Mouse (Mus musculus): ENCODE measurements around the gene Gsc2.
"Not testable (repeated sequence)": the region's sequence is repeated elsewhere in the genome, so short reads cannot be mapped to it uniquely, and the experiment has no call there.

The Gsc2 gene

DNA sequence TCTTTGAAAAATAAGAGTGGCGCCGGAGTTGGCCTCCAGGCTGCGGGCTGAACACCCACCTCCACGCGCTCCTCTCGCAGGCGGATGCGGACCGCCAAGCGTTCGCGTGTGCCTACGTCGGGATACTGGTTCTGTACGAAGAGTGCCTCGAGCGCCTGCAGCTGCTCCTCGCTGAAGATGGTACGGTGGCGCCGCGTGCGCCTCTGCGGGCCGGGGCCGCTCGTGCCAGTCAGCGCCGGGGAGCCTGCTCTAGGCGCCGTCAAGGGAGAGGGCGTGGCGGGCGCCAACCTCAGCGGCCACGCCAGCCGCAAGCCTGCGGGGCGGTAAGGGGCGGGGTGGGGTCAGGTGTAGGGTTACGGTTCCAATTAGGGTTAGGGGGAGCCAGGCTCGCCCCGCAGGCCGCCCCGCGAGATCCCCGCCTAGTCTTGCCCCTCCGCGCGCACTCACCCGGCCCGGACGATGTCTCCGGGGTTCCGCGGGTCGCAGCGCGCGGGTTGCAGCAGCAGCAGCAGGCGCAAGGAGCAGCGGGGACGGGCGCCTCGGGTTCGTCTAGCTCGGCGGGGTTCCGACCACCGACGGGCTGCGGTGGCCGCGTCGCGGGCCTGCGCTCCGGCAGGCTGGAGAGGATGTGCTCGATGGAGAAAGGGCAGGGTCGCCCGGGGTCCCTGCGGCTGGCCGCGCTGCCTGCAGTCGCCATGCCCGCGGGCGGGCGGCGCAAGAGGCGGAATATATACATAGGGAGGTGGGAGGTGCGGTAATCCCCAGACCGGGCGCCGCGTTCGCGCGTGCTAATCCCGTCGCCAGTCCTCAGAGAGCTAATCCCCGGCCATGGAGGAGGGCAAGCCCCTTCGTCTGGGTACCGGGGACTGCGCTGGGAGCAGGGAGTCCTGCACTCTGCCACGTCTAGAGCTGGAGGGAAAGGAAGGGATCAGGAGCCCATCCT lies at the start of gene Gsc2:
TSS of gene Gsc2 (minus strand) at position 753 of the 943 bp plus-strand sequence.
- no peak for DNase-seq

DNA sequence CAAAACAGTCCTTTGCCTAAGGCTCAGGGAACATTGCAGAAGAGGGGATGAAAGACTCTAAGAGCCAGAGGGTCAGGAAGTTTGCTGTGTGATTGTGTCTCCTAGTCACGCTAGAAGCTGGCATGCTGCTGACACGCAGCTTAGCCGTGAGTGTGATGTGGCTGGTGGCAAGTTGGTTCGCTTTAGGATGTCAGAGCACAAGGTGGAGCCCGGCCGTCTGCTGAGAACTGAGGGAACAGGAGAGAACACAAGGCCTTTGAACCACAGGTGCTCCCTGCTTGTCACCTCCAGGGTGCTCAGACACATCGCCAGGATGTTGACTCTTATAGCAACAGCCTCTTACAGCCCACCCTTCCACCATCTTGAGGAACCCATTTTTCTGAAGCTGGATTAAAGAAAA lies 47.2 kb upstream of the Gsc2 start:
- DNase-seq: no peak

DNA sequence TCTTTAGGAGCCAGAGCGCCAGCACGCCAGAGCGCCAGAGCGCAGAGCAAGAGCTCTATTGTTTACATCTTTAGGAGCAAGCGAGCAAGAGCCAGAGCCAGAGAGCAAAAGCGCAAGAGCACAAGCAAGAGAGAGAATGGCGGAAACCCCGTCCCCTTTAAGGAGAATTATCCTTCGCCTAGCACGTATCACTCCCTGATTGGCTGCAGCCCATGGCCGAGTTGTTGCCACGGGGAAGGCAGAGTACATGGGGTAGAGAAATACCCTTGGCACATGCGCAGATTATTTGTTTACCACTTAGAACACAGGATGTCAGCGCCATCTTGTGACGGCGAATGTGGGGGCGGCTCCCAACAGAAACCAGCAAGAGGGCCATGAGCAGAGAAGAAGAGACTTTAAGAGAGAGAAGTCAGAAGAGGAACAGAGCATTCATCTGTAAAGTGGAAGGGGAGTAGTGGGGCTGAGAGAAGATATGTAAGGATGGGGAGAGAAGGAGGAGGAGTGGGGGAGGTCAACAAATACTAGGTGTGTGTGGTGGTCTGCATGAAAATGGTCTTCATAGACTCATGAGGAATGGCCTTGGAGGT lies 41.3 kb upstream of the Gsc2 start:
- not testable (repeated sequence) for DNase-seq

DNA sequence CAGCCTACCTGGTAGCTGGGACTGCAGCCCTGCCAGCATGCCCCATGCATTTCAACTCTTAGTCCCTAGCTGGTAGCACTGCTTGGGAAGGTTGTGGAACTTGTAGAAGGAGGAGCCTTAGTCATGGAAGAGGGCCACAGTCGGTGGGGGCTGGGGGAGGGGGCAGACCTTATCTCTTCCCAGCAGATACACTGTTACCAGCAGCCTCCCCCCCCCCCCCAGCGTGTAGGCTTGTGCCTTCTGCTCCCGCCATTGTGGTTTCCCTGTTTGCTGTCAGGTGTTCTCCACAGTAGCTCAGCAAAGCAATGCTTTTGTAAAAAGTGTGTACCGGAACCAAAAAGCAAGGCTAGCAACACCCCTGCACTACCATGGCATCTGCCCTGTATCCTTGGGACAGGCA lies 36.8 kb upstream of the Gsc2 start:
- DNase-seq: no peak

DNA sequence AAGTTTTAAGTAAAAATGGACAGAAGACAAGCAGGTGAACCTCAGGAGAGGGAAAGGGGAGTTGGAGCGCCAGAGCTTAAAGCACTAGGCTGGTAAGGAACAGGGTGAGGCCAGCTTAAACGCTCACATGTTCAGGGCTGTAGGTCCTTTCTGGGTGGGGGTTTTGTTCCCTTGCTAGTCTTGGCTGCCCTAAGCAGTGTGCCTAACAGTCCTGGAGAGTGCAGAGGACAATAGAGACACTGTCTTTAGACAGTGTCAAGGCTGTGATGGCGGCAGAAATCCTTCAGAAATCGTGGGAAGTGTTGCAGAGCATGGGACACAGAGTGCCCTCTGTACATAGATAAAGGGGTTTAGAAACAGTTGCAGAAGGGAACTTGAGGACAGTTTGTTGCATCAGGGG lies 35.2 kb upstream of the Gsc2 start:
- DNase-seq: no peak

DNA sequence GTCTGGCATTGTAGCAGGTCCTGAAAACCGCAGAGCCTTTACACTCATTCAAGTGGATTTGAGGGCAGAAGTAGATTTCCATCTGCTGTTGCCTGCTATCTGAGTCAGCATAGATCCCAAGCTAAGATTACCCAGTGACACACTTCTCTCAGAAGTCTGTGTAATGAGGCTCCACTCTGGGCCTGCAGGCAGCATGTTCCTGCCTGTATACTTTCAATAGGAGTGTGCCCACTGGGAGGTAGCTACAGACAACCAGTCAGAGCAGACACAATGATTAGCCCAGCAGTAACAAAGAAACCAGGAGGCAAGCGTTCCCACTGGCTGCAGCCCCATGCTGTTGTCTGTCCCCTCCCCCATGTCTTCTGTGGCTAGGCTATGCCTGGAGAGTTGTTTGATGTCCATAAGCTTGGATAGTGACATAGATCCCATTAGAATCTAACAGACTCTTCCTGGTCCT lies 34.6 kb upstream of the Gsc2 start:
- no peak for DNase-seq

DNA sequence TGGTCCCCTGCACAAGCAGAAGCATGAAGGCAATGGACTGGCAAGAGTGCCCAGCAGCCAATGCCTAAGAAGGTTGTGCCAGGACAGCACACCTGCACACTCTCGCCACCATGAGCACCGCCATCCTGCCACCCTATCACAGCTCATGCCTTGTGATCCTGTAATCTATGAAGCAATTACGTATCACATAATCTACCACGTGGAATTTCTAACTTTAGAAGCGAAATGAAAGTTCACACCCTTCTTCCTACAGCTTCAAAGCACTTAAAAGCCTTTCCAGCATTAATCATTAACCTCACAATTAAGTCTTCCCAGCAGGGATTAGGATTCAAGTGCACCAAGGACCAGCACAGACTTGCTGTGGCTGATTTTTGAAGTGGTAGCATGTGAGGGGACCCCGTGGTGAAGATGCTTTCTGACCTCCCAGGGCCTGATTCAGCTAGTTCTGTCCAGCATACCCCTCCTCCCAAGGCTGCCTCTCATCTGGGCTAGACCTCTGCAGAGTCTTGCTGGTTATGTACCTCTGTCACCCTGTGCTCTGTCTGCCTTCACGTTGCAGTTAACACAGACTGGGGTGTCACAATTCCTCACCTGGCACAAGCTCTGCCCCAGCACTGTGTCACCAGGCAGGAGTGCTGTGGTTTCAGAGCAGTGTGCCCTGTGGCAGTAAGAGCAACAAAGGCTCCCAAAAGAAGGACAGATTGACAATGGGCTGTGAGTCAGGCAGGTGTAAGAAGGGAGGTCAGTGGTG lies 30.4 kb upstream of the Gsc2 start:
- DNase-seq: peak; percentile 28 to 56

DNA sequence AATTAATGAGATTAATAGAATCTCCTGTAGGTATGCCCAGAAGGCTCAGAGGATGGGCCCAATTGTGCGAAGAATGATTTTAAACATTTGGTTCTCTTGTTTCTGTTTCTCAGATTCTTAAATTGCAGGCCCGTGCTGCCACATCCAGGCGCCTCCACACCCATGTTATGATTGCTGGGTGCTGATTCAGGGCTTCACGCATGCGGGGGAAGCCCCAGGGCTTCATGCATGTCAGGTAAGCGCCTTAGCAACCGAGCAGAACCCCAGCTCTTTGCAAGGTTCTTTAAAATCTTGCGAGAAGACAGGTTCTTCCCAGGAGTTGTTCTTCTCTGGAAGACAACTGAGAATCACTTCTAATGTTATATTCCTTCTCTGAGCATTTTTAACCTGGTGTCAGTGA lies 28.6 kb upstream of the Gsc2 start:
- no peak for DNase-seq

DNA sequence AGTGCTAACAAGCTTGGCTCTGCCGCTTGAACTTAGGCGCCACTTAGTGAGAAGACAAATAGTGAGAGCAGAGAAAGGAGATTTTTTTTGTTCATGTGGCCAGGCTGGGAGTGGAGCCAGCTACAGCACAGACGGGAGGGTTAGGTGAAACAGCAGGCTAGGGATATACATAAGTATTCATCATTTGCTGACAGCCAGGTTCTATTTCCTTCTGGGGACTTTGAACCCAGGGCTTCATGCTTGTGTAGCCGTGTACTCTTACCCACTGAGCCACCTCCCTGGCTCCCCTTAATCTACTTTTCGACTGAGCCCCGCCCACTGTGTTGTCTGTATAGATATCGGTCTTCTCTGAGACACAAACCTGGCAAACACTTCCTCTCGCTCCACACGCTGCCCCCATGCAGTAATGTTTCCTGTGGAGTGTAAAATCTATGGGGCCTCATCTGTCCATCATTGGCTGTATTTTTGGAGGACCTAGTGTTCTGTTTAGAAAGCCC lies 24.4 kb upstream of the Gsc2 start:
- no peak for DNase-seq

DNA sequence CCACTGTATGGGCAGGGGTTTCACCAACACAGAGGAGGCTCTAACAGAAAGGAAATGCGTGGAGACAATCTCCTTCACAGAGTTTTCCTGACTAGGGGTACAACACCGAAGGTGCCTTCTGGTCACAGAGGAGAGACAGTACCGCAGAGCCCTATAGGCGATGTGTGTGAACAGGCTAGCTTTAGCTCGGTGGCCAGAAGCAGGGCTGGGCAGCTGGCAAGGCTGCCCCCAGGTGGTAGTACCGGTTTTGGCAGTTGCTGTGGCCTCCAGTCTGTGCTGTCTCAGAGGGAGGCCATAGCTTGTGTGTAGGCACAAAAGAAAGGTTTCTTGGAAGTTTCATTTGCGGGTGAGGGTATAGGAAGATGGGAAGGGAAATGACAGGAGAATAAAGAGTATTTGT lies 24.0 kb upstream of the Gsc2 start:
- DNase-seq: peak; percentile 60 to 80

DNA sequence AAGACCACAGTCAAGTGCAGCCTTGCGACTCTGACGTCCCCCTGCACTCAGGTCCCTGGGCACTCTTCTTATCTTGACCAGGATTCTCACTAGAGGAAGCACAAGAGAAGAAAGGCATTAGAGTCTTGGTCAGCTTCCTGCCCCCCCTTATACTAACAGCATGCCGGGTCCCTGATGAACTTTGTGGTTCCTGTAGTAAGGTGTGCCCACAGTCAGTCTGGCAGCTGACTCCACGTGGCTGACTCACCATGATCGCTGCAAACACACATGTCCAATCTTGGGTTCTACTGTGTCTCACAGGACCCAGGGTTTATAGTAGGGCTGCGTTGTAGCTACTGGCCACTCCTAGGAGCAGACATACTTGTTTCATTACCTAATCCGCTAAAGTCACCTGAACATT lies 23.3 kb upstream of the Gsc2 start:
- DNase-seq: no peak

DNA sequence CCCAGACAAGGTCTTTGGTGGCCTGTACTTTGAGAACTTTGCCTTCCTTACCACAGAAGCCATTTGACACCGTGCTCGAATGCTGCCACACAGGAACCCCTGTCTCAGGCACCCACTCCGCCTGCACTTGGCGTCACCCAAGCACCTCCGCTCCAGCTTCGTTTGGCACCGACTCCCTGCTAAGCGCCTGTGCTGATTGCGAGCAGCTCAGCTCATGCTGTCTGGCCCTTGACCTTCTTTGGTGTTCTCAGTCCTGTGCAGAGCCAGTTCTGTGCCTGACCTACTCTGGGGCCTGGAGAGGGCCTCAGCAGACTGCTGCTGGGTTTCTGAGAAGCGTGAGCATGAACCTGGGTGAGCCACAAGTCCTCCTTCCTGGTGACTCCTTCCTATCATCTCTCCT lies 21.9 kb upstream of the Gsc2 start:
- DNase-seq: no peak

DNA sequence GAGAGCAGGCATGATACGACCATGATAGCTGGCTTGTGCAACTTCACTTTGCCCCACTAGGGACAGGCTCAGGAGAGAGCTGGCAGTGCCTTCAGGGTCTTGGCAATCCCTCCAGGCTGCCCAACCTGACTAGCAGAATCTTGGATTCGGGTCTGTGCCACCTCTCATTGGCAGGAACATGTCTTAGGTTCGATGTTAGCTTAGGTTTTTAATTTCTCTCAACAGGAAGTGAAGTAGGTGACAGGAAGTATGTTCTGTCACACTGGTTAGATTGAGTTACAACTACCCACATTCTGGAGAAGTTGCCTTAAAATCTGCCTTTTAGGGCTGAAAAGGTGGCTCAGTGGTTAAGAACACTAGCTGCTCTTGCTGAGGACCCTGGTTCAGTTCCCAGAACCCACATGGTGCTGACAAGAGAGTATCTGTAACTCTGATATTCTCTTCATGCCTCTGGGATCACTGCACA lies 19.6 kb upstream of the Gsc2 start:
- DNase-seq: no peak

DNA sequence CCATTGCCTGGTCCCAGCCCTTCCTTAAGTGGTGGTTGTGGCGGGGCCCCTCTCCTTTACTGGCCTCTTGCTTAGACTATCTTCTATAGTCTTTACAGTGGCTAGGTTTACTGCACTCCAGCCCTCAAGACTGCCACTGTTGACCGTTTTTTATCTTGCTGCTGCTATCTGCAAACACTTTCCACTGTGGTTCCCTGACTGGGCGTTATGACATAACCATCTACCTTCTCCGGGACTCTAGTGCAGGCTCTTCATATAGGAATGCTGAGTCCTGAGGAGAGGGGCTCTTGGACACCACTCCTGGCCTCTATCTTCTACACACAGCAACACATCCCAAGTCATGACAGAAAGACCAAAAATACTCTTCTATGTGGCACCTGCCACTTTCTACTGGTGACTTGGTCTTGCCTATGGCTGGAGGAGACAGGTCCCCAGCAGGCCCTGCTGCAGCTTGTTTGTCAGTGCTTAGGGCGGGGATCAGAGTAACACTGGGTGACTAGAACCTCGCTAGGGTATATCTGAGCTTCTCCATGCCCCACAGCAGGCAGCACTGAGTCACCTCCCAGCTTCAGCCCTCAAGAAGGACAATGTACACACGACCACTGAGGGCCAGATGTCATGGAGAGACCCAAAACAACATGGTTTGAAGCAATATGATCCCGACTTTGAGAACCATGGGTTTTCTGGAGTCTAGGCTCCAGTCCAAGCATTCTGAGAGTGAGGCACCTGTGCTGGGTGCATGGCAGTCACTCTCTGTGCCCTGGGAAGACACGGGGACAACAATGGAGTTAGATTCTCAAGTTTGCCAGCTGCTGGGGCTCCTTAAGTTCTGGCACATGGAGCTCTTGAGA lies 19.0 kb upstream of the Gsc2 start:
- DNase-seq: no peak

DNA sequence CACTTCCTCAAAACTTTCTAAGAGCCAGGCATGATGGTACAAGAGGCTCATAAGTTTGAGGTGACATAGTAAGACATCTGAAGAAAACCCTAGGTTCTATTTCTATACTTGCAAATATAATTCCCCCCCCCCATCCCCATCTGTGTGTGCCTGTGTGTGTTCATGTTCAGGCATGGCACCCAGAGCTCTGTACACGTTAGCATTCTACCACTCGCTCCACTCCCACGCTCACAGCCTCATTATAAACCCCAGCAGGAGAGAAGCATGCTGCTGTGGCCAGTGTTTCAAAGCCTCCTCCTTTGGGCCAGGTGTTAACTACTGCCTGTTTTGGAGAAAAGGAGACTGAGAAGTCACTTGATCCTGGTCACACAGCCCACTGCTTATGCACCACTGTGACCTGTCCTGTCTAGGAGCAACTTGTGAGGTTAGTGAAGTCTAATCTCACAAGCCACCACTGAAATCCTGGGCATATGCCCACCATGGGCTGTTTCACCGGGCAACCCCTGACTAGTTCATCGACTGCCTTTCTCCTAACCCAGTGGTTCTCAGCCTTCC lies 17.1 kb upstream of the Gsc2 start:
- DNase-seq: no peak

DNA sequence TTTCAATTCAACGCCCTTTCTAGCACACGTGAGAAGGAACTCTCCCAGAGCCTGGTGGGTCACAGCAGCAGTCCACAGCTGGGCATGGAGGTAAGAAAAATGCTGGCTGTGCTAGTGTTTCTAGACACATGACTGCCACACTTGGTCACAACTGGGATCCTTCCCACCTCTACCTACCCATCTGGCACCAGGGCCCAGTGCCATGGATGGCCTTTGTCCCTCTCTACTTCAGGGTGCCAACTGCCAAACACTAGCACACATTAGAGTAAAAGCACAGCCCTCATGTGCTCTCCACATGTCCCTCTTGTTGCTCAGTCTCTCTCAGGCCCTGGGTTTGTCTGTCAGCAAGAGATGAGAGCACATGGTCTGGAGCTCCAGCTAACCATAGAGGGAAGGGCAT lies 14.8 kb upstream of the Gsc2 start:
- no peak for DNase-seq

DNA sequence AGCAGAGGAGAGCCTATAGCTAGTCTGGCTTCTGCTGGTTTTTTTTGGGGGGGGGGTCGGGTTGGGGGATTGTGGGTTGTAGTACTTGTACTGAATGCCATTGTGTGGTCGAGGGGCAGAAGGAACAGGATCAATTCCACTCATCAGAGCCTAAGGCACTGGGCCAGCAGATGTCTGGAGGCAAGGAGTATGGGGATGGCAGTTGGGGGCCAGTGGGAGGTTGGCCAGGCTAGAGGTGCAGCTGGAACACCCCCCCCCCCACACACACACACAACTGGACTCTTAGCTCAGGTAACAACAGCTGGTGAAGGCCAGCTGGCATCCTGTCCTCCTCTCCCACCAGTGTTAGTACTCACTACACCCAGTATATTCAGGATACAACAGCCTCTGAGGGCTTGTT lies 14.4 kb upstream of the Gsc2 start:
- no peak for DNase-seq

DNA sequence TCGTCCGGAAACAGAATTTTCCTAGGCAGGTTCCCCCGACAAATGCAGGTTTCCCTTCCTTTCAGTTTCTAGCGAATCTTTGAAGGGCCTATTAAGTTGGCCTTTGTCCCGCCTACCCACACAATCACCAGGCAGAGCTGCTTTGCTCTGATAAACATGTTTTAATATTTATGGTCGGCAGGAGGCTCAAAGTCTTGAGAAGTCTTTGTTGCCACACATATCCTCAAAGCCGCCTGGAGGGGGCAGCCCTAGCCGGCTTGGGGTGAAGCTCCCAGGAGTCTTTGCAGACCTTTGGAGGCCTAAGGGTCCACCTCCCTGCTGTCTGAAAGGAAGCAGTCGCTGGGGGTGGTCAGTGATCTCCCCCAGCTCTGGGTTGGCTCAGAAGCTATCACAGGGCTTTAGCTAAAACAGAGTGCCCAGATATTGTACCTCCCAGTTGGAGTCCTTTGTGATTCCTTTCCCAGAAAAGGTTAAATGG lies 13.8 kb upstream of the Gsc2 start:
- DNase-seq: peak; percentile 79 to 81

DNA sequence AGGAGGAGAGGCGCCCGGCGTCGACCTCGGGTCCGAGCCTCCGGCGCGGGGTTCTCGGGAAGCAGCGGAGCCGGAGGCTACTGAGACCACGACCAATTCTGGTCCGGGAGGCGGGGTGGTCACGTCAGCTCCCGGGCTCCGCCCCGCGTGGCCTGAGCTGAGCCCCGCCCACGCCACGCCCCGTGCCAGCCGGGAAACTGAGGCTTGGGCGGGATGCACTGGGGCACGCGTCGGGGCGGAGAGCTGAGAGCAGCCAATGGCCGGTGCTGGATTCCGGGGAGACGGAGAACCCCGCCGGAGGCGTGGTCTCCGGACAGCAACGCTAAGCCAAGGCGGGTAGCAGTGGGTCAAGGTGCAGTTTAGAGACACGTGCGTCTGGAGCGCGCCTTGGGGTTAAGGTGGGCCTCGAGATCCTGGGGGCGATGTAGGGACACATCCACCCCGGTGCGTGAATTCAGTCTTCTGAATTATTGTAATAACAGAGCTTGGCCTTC lies 13.3 kb upstream of the Gsc2 start, which contains the start of gene Slc25a1:
TSS of gene Slc25a1 (minus strand) at position 133 of the 494 bp plus-strand sequence.
- peak; percentile 73 to 79 for DNase-seq

DNA sequence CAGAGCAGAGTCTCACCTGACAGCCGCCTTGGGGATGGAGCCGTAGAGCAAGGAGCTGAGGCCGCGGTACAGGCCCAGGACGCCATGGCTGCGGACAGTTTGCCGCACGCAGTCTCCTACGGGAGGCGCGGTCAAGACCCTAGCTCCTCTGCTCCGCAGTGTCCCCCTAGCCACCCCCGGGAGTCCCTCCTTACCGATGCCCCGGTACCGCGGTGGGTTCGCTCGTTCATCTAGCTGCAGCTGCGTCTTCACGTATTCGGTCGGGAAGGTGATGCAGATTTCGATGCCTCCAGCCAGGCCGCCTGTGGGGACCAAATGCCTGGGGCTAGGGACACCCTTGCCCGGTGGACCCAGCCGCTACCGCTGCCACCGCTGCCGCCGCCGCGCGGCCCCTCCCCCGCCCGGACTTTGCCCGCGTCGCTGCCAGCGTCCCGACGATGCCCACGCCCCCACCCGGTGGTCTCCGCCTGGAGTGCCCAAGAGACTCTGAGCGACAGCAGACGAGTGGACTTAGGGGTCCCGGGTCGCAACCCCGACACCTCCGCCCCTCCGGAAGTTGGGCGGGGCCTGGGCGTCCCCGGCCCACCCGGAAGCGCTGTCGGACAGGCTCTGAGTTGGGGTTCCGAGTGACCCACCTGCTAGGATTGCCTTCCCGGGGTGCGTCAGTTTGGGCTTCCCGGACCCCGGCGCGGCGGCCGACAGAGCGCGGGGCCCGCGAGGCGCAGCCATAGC lies 12.7 kb upstream of the Gsc2 start:
- DNase-seq: peak; percentile 36 to 47

DNA sequence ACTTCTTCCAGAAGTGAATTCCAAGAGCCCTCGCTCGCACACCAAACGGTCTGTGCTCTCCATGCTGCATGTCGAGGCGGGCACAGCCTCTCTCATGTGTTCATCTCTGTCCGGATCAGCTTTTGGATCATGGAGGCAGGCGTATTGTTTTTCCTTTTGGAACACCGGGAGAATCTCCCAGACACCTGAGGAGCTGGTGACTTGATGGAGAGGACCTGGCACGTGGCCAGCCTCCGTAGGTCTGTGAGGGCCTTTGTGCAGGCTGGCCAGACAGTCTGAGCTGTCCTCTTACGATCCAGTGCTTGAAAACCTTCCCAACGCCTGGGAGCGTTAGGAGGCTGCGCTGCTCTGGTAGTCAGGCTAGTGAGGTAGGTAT lies 7.3 kb upstream of the Gsc2 start:
- peak in 1 of 2 experiments; percentile 40 for DNase-seq

Data from kidney, adult 8-10 months (tissue).